Mouse (Mus musculus) spleen, postnatal 10 days (tissue): Measurements from ENCODE around the gene Med13.
"Not testable (repeated sequence)": the region's sequence is repeated elsewhere in the genome, so short reads cannot be mapped to it uniquely, and the experiment has no call there.

Experiments
- DNase-seq, 2 experiments: peaks; one replicate each; pipeline ENCODE4 v3.0.0; 2021 to 2022; ENCODE audit warnings: low spot score in 2 of 2

Gene Med13

DNA sequence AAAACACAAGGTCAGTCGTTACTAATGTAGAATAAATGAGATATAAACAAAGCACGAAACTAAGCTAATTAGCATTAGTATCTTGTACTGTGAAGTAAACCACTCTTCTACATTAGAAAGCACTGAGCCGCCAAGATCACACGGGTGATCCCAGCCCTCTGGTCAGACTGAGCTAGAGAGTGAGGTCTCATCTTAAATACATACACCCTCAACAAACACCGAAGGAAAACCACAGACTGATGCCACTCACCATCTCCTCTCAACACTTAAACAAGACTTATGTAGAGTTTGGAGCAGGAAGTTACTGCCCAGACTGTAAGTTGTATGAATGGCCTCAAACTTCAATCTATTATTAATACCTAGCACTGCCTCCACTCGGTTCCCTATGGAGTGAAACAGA, 47.1 kb downstream of the Med13 start:
- DNase-seq: no peak

- not testable (repeated sequence) for DNase-seq
Measured at GRCm38 (mm10) chr11:86292201-86292600, 65.2 kb downstream of the Med13 start.

GRCm38 (mm10) chr11:86291714-86292113, 65.7 kb downstream of the Med13 start:
- no peak for DNase-seq

GRCm38 (mm10) chr11:86285729-86286128, 71.7 kb downstream of the Med13 start:
- no peak for DNase-seq

DNA sequence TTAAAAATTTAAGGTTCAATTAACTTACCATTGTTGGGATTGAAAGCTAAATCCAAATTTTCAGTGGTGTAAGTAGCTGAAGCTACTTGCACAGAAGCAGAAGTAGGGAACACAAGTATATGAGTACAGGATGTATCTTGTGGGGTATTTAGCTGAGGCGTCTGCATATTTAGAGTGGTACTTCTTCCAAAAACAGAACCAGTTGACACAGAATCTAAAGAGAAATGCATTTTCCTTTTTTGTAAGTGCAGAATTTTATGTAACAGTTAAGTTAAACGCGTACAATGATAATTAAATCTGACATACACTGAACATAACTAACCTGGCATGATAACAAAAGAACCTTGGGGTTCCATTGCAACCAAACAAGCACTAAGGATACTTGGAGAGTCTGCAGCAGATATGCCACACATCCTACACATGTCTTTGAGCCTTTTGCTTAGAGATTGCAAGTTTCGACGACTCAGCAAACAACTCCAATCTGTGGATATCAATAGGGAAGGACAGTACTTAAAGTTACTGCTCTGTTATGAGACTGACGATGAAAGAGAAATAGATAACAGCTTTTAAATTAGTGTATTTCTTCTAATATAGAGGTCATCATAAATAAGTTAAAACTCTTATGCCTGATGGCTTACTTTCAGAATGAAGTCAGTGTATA, 78.8 kb downstream of the Med13 start:
- no peak for DNase-seq

DNA sequence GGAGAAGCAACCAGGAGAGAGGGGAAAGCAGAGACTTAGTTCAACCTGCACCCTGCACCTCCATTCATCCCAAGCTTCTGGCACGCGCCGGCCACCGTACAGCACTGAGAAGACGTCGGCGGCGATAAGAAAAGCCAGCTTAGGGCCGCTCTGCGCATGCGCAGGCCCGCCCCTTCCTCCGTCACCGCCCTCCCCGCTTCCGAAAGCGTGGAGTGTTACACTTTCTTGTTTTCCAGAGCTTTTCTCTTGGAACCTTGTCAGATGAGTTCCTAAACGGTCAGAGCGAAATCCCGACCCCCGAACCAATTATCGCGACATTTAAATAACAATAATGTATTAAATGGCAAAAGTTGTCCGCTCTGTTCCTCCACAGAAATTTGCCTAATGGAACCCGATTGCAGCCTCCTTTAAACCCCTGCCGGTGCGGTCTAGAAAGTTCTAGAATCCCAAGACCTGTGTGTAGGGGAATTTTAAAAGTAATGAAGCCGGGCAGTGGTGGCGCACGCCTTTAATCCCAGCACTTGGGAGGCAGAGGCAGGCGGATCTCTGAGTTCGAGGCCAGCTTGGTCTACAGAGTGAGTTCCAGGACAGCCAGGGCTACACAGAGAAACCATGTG, 99.8 kb downstream of the Med13 start, which contains the start of gene Ints2:
Gene Ints2 (minus strand): TSS at position 116 of the 617 bp plus-strand sequence.
- peak; percentile 88 to 96 for DNase-seq

DNA sequence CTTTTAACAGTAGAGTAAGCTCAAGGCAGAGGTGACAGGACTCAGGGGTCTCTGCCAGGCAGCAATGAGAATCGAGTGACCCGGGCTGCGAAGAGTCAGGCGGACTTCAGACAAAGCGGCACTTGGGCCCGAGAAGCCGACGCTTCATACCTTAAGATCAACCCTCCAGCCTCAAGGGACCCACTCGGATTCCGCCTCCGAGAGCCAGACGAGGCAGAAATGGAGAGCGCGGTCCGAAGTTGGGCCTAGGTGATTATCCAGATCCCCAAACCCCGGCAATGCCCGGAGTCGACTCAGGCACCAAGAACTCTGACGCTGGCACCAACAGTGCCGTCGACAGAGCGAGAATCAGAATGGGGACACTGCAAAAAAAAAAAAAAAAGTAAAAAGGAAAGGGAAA, 100.3 kb downstream of the Med13 start:
- DNase-seq: peak in 1 of 2 experiments; percentile 59

- DNase-seq: no peak
Measured at GRCm38 (mm10) chr11:86253342-86253741, 104.1 kb downstream of the Med13 start.

GRCm38 (mm10) chr11:86232446-86232845, 125.0 kb downstream of the Med13 start:
- no peak for DNase-seq

DNA sequence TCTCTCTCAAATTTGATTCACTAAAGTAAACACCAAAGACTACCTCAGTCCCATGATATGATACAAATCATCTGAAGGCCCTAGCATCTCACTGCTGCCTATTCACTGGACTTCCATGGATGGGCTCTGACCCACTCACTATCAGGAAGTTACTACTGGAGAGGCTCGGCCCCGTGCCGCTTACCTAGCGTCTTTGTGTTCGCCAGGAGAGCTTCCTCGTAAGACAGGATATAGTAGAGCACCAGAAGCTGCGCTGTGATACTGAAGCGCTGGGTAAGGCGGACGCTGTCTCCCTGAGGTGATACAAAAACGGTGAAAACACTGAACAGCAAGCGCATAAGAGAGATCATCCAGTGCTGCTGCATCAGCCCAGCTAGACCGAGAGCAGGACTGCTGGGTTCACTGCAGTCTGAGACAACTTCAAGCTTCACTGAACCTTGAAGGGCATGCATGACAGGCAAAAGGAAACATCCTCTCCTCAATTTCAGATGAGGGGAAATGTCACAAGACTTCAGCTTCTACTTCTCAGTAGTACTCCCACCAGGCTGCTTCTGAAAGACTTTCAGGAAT, 125.5 kb downstream of the Med13 start:
- no peak for DNase-seq

DNA sequence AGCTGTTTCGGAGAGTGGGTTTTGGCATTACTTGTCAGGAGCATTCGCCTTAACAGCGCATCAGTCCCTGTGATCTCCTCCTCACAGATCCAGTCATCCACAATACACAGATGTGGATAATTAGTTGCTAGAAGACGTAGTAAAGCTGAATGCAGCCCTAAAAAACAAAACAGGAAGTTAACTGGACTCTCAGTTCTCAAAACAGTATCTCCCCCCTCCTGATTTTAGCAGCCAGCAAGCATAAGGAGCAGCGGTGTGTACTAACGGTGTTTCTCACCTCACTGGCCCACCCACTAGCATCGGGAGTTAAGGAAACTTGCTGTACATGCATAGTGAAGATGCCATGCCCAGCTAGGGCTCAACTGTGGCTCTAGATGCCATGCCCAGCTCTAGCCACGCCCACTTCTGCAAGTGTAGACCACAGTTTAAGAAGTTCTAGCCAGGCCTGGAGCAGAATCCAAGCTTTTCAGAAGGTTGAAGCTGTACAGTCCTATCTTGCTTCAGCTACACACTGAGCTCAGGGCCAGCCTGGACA, 130.7 kb downstream of the Med13 start:
- DNase-seq: peak in 1 of 2 experiments; percentile 28

DNA sequence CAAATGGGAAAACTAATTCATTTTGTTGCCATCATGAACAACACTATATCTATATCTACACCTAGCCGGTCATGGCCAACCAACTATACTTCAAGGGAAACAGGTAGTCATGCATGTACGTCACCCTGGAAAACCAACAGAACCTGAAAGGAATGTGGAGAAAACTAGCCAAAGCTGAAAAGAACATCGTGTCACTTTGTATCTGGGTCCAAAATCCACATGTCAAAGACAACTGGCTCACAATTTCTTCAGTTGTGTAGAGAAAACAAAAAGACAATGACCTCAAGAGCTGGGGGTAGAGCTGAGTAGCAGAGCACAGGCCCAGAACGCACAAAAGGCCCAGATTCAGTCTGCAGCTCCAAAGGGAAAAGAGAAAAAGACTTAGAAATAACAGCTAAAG, 131.6 kb downstream of the Med13 start:
- DNase-seq: no peak
